In genomic region chr8:127440161-127440833, GRCm38 (mm10) we compare ENCODE assay signal across 9 mouse cellular contexts.
DNase-seq lines count a peak whose midpoint lies in the region; ATAC-seq and TF ChIP-seq lines count a peak whose summit lies in the region.
"Had no signal": no experiment of that assay in that cellular context is flagged by ENCODE, and none has a peak within 500 bp of the region (broad histone marks: within the 10 kb centered on the region; RNA-seq: fewer than 3 reads in every experiment).

No protein-coding gene starts in this region.

- peaks cover 6% of the 10 kb centered on the region; the same call in 1 of the 2 replicates for H3K4me1 ChIP-seq in brown adipose tissue, adult 24 weeks (ENCODE audit: control insufficient read depth, insufficient read depth, insufficient read length, low read length)
- H3K4me1 ChIP-seq in intestine, postnatal 0 days (replicated peaks; ENCODE audit: control insufficient read depth, insufficient read depth, low read length), result no peaks in the 10 kb centered on the region
- H3K4me1 ChIP-seq in liver, embryonic 16.5 days (ENCODE audit: control insufficient read depth, low read depth, low read length), result peaks cover 3% of the 10 kb centered on the region

- ATAC-seq in intestine, postnatal 0 days, result peak; percentile 57
- peak; percentile 5; the same call in 1 of the 2 replicates for ATAC-seq in liver, embryonic 16.5 days (ENCODE audit: low read depth)

- peak overlapping the region; percentile 62 for H3K4me2 ChIP-seq in intestine, postnatal 0 days (replicated peaks; ENCODE audit: low read depth)
- peak overlapping the region; percentile 45 for H3K4me2 ChIP-seq in liver, embryonic 16.5 days (ENCODE audit: low read depth, low read length)

- H3K4me3 ChIP-seq in left cerebral cortex, adult 2 months, result peak overlapping the region; percentile 18; the same call in 1 of the 2 replicates
- peak overlapping the region; percentile 65 for H3K4me3 ChIP-seq in brown adipose tissue, adult 24 weeks (ENCODE audit: insufficient read depth, low read depth, low read length)
- H3K4me3 ChIP-seq in intestine, postnatal 0 days (ENCODE audit: low read depth, low read length), result peak overlapping the region; percentile 36
- peak overlapping the region; percentile 38 for H3K4me3 ChIP-seq in liver, embryonic 16.5 days (ENCODE audit: low read depth, low read length)
- H3K4me3 ChIP-seq: limb, embryonic 13.5 days had no signal

- no peaks in the 10 kb centered on the region for H3K9me3 ChIP-seq in intestine, postnatal 0 days (ENCODE audit: control insufficient read depth)
- H3K9me3 ChIP-seq in liver, embryonic 16.5 days (replicated peaks; ENCODE audit: control insufficient read depth, low read length), result no peaks in the 10 kb centered on the region
- H3K9me3 ChIP-seq: limb, embryonic 13.5 days had no signal

- no peak overlapping the region; the same call in 1 of the 2 replicates for H3K27ac ChIP-seq in left cerebral cortex, adult 2 months
- H3K27ac ChIP-seq in brown adipose tissue, adult 24 weeks (replicated peaks; ENCODE audit: low read depth, low read length), result peak overlapping the region; percentile 91
- H3K27ac ChIP-seq in intestine, postnatal 0 days (ENCODE audit: low read depth, low read length), result peak overlapping the region; percentile 93
- H3K27ac ChIP-seq in liver, embryonic 16.5 days (ENCODE audit: low read length), result peak overlapping the region; percentile 78

- H3K9ac ChIP-seq in intestine, postnatal 0 days (ENCODE audit: low read depth, low read length), result peak overlapping the region; percentile 55
- H3K9ac ChIP-seq in liver, embryonic 16.5 days (ENCODE audit: low read depth, low read length), result no peak overlapping the region
- H3K9ac ChIP-seq: limb, embryonic 13.5 days had no signal

- WGBS in intestine, postnatal 0 days, result 43% methylated on average over 9 of the region's 9 CpGs
- WGBS in liver, embryonic 16.5 days (ENCODE audit: insufficient replicate concordance), result 59% methylated on average over 9 of the region's 9 CpGs

- DNase-seq in left cerebral cortex, adult 2 months (ENCODE audit: extremely low spot score in 1 of 2, low spot score in 2 of 2), result peak; percentile 32 to 38
- no peak for DNase-seq in left cerebral cortex, postnatal 10 days (ENCODE audit: extremely low spot score in 1 of 2, low spot score in 2 of 2)
- no peak for DNase-seq in cerebellum, adult 11 months
- DNase-seq in embryo, embryonic 10.5 days (ENCODE audit: low spot score), result no peak
- no peak for DNase-seq in natural killer cell, adult 2 months (ENCODE audit: low spot score in 2 of 2)

- intact Hi-C loops in left cerebral cortex, adult 2 months (cut with DNase I), result loop anchor here (5.0 kb wide), 1 partner anchor 917 kb away; the partner anchor contains the start of gene Nrp1
- intact Hi-C loops in left cerebral cortex, postnatal 10 days (cut with DNase I), result no loop called here

- no peak for TF ChIP-seq CTCF in left cerebral cortex, adult 2 months (IDR thresholded peaks at IDR 0.05)
- no peak for TF ChIP-seq CTCF in intestine, postnatal 0 days (IDR thresholded peaks at IDR 0.05; ENCODE audit: low read depth)

- no peaks in the 10 kb centered on the region for H3K27me3 ChIP-seq in intestine, postnatal 0 days (replicated peaks; ENCODE audit: control insufficient read depth, insufficient read depth, low read length)
- no peaks in the 10 kb centered on the region for H3K27me3 ChIP-seq in liver, embryonic 16.5 days (ENCODE audit: control insufficient read depth, insufficient read depth, low read depth, low read length)
- H3K27me3 ChIP-seq: limb, embryonic 13.5 days had no signal

- peaks cover 9% of the 10 kb centered on the region for H3K36me3 ChIP-seq in intestine, postnatal 0 days (ENCODE audit: control insufficient read depth, insufficient read depth)
- no peaks in the 10 kb centered on the region for H3K36me3 ChIP-seq in liver, embryonic 16.5 days (ENCODE audit: control insufficient read depth, insufficient read depth)

Comparison
In these comparisons a context has a peak if more than half of its experiments do, and no peak if none do; other contexts are left out.
1. DNase-seq: peak in left cerebral cortex, adult 2 months (2 of 2); none in left cerebral cortex, postnatal 10 days (0 of 2), cerebellum, adult 11 months (single experiment), embryo, embryonic 10.5 days (single experiment) and natural killer cell, adult 2 months (0 of 2).
2. Peak in every context shown above with its lines, with median percentiles within 50 percentile points of each other: H3K4me3 ChIP-seq.